Mouse (Mus musculus) left cerebral cortex, adult 8-10 months (tissue): Measurements from ENCODE around the gene Gm20388. TPM values are rescaled to one million over a fixed set of nuclear protein-coding genes. Genes with fewer than 3 reads are reported as not detected.
"Not testable (repeated sequence)": the region's sequence is repeated elsewhere in the genome, so short reads cannot be mapped to it uniquely, and the experiment has no call there.

Source experiments
- DNase-seq, 2 experiments: peaks; one replicate each; pipeline ENCODE4 v3.0.0; 2022; ENCODE audit warnings: low spot score in 2 of 2
- total RNA-seq, 4 experiments: library from RNA; stranded (reverse); gene quantifications; 2 replicates each; pipeline ENCODE4 v1.2.4; 2022

The Gm20388 gene
- total RNA-seq, 4 experiments from 2014 or later: 10.4 to 20.8 (median 16.4) TPM

DNA sequence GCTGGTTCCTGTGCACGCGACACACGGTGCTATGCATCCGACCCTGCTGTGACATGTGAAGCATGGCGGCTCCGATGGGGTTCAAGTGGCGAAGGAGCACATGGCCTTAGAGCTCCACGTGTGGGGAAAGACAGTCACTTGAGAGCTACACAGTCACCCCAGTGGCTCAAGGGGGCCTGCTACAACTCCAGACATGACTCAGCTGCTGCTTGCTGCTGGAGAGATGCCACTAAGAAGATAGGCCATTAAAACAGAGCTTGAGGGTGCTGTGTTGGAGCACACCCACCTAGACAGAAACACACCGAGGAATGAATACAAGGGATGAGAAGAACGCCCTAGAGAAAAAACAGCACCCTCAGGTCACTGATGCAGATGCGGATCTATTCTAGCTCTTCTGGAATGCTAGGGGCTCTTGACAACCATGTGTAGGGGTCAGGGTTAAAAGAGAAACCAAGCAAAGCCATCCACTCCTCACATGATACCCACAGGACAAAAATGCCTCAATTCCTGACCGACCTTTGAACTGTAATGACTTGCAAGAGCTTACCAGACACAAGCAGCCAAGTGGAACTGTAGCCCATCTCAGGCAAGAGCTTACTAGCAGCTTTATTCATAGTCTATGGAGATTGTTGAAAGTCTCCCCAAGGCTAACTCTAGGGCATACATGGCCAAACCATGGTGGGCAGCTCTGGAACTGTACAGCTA lies 1737.0 kb downstream of the Gm20388 start:
- DNase-seq: no peak

DNA sequence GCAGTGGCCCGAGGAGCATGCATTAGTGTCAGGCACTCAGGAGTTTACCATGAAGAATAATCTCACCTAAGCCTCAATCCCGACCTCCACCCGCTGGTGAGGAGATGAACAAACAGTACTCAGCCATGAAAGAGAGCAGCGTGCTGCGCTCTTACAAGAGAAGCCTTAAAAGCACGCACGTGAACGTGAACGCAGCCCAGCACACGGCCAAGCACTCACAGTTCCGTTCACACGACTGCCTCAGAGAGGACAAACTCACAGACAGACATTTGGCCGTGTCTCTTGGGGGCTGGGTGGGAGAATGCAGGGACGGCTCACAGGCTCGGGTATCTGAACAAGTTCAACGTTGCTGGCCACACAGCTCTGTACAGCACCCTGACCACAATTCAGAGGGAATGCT lies 1737.8 kb downstream of the Gm20388 start:
- DNase-seq: no peak

DNA sequence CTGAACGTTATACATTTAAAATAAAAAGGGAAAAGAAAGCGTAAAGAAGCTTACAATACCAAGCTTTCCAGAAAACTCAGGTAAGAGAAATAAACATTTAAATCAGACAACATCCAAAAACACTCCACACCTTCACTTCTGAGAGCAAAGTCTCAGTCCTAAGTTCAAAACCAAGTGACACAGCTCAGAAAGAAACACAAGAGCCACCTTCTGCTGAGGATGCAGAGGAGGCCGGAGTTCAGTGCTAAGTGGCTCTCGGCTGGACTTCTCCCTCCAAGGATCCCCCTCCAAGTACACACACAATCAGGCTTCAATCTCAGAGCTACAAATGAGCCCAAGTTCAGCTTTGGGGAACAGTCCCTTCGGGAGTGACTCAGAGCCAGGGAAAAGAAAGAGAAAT lies 1738.8 kb downstream of the Gm20388 start:
- DNase-seq: no peak

DNA sequence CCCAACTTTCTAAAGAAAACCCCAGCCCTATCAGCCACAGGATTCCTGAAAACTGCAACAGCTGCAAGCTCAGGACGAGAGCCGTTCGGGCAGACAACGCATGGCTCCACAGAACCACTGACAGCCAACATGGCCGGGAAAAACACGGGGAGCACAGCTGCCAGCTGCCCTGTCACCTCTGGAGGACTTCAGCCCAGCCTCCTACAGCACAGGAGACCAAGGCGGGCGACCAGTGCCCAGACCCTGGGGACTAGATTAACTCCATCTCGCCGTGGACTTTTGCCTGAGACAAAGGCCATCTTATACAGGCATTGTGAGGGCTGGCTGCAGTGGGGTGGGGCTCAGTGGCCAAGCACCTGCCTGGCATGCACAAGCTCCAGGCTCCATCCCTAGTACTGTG lies 1739.3 kb downstream of the Gm20388 start:
- no peak for DNase-seq

DNA sequence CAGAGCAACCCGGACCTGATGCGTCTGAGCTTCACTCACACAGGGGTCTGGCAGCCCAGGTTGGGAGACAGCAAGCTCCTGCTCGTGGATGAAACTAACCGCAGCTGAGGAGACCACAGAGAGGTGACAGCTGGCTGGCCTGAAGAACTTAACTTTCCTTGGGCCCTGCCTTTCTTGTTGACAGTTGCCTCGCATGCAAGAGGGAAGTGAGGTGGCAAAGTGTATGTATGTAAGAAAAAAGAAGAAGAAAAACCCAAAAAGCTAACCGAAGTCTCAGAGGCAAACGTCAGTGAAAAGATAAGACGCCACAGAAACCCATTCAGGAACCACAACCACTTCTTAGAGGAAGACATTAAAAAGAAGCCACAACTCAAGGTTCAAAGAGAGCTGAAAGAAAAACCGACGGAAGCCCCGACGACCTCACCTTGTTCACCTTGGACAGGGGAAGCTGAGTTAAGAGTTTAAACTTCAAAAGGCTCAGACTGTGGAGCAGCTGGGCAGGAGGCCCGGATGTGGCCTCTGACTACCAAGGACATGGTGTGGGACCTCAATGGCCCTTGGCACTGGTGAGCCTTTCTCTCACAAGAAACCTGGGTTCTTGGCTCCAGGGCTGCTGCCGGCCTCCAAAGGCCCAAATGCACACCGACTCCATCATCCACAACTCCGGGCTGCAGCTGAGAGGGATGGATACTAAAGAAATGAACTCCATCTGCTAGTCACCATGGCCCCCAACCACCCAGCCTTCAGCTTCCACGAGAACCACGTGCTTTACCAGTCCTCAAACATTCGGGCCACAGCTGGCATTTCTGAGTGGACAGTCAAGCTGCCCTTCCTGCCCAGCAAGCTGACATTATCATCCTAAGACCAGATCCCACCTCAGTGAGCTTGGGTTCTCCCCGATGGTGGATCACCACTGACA lies 1740.0 kb downstream of the Gm20388 start:
- no peak for DNase-seq

DNA sequence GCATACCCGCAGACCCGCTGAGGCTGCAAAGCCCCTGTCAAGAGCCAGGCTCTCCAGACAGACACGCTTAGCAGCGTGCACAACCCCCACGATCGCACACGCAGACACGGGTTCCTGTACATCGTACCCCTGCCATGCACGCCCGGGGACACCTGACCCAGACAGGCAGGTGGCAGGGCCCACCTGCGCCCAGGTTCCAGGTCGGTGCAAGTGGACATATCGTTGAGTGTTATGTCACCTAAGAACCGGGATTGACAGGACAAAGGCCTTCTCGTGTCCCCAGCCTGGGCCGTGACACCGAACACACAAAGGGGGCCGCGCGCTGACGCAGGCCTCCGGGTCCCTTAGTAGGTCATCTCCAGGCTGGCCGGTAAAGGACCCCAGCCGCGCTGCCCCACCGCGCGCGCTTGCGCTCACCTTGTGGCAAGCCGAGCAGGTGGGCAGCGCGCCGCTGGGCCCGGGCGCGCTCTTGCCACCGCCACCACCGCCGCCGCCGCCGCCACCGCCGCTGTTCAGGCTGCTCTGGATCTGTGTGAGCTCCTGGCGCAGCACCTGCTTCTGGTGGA lies 1740.8 kb downstream of the Gm20388 start:
- DNase-seq: no peak

DNA sequence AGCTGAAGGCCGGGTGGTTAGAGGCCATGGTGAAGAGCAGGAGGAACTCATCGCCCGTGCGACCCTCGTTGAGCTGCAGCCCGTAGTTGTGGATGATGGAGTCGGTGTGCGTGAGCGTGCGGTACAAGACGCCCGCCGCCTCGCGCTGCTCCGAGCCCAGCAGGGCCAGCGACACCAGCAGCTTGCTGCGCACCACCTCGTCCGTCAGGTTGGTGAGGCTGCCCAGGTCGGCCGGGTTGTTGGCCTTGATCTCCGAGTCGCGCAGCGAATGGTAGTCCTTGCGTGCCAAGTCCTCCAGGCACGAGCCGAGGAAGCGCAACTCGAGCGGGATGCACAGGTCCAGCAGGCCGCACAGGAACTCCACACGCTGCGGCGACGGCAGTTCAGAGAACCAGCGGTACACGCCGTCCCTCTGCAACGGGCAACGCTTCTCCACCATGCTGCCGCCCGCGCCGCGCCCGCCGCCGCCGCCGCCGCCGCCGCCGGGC lies 1741.3 kb downstream of the Gm20388 start:
- DNase-seq: no peak

DNA sequence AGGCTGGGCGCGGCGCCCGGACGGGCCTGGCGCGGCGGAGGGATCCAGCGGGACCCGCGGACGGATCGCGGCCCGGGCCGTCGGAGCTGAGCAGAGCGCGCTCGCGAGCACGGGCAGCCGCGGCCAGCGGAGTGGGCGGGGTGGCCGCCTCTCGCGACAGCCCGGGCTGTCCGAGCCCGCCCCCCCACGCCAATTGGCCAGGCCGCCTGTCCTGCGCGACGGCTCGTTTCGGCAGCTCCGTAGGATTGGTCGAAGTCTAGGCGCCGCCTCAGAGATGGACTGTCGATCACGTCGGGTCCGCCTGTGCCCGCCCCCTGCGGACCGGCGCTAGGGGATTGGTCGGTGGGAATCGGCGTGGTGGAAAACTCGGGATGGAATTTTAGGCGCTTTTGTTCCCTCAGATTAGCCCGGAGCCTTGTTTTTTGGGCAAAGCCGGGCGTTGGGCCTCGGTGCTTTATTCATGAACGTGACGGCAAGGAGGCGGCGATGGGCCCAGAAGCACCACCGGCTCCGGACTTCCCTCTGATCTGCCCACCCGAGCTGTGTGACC lies 1742.2 kb downstream of the Gm20388 start, which contains the start of gene Zcchc14:
Gene Zcchc14 (minus strand): TSS at position 128 of the 550 bp plus-strand sequence.
- peak; percentile 91 to 99 for DNase-seq

DNA sequence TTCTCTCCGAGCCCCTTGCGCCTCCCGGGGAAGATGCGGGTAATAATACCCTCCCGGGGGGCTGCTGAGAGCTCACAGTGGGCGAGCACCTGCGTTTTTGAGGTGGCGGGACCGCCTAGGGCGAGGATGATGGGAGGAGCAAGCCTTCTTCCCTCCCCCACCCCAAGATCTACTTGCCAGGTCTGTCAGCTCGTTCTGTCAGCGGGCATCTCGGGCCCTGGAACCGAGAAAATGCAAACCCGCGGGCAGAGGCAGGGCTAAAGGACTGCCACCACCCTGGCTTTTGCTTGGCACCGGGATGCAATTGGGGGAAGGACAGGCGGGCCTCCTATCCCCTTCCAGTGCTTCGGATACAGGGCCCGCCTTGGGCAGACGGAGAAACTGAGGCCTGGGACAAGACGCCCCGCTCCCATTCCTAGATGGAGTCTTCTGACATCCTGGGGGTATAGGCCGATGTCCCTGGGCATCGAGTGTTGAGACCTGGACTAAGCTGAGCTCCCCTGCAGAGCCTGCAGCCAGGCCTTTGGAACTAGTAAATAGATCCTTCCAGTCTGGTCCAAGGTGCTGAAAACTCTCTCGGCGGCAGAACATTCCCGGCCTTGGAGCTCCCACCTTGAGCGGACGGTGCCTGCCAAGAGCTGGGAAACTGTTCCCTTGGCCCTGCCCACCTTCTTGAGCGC lies 1742.8 kb downstream of the Gm20388 start:
- peak in 1 of 2 experiments; percentile 47 for DNase-seq

DNA sequence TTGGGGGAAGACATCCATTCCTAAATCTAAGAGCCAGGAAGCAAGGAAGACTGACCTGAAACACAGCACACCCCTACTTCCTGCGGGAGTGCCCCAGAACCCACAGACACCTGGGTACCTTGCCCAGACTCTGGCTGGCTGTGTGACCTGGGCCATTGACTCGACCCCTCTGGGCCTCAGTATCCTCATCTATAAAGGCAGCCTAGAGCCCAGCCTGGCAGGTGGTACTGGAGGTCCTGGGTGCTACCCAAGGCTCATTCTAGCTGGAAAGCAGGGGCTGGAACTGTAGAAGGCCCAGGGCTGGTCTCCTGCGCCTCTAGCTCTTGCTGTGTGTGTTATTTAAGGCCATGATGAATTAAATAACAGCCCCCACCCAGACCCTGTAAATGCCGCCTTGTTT lies 1743.5 kb downstream of the Gm20388 start:
- DNase-seq: no peak

DNA sequence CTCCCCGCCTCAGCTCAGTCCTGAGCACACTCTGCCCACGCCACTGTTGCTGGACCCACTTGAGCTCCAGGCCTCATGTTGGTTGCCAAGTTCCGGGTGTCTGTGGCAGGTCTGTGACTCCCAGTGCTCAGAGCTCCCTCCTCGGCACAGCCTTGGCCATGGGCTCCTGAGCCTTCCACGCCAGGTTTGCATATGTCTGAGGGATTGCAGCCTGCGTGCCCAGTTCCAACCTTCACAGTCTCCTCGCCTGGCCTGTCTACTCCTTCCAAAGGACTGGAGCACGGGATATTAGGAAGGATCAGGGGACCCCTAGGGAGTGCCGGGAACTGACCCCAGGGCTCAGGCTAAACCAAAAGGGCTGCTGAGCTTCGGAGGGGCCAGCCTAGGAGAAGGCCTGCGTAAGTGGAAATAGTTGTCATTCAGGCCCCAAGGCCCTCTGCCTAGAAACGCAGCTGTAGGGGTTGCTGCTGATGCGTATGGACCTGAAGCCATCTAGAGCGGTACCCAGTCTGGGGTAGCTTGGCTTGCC lies 1744.4 kb downstream of the Gm20388 start:
- DNase-seq: no peak

DNA sequence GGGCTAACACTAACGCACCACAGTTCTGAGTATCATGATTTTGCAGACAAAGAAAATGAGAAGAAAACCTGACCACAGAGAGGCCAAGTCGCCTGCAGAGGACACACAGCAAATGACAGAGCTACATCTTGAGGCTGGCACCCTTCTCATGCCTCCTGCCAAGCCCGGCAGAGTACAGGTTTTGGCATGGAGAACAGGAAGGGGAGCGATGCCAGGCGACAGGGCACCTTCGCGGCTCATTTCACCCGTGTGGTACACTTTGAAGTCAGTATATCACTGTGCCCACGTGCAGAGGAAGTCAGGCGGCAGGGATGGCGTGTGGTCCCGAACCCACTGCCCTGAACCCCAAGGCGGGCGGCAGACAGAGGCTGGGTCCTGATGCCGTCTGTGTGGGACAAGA lies 1750.0 kb downstream of the Gm20388 start:
- no peak for DNase-seq

DNA sequence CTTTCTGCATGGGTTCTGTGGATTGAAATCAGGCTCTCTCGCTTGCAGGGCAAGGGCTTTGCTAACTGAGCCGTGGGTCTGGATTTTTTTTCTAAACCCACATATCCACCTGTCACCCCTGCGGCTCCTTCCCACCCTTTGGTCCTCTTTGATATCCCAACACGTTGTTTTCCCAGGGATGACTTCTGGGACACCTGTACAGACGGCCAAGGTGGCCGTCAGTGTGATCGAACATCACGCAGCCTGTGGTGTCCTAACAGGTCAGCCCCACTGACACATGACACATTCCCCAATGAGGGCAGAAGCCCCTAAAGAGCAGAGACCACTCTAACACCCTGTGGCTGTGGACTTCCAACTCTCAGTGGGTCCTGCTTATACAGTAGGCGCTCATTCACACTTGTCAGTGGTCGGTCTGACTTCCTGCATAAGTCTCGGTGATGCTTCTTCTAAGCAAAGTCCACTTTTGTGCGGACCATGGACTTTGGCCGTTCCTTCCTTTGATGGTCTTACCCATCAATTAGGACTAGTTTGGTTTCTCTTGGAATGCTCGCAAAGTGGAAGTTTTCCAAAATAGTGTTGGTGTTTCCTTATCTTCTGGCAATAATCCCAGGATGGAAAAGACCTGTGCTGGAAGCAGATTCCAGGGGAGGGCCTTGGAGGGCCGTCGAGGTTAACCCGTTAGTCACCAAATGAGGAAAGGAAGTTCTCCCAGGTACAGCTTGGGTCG lies 1751.2 kb downstream of the Gm20388 start:
- DNase-seq: no peak

DNA sequence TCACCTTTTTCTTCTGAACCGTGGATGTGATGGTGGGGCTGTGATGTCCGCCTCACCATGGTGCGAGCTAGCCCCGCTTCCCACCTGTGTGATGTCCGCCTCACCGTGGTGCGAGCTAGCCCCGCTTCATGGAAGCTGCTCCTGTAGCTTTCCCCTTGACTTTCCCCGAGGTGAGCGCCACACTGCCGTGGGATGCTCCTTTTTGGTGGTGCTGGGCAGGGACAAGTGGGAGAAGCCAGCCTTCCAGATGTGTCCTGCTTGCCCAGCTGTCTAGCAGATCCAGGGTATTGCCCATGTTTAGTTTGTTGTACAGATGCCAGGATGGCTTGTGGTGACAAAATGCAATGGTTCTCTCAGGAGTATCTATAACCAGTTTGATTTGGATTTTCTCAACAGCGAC lies 1752.5 kb downstream of the Gm20388 start:
- DNase-seq: no peak

DNA sequence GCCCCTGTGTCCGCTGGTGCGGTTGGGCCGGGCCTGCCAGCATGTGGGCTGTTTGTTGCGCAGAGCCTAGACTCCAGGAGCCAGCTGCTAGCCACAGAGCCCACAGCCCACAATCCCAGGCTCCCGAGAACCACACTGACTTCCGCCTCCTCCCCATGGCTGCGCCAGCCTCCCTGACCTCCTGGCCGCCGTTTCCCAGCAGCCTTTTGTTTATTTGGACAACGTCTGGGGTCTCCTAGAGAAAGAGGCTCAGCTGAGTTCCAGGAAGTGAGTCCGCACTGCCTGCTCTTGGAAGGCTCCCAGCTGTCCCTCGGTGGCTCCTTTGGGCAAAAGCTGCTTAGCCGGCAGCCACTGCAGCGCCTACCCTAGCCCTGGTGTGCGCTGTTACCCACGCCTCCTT lies 1754.7 kb downstream of the Gm20388 start:
- DNase-seq: no peak

DNA sequence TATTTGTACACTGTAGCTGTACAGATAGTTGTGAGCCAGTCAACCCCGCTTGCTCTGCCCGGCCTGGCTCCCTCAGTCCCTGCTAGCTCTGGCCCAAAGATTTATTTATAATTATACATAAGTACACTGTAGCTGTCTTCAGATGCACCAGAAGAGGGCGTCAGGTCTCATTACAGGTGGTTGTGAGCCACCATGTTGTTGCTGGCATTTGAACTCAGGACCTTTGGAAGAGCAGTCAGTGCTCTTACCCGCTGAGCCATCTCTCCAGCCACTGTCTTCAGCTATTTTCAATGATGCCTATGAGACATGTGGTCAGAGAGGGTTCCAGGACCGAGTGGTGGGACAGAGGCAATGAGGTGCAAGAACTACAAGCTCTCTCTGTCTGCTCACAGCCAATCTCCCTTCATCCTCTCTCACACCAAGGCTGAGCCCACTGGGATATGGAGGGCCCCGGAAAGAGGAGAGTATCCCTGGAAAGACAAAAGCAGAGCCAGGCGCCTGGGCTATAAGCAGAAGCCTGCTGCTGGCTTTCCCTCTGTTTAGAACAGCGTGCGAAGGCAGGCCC lies 1757.4 kb downstream of the Gm20388 start:
- not testable (repeated sequence) for DNase-seq

DNA sequence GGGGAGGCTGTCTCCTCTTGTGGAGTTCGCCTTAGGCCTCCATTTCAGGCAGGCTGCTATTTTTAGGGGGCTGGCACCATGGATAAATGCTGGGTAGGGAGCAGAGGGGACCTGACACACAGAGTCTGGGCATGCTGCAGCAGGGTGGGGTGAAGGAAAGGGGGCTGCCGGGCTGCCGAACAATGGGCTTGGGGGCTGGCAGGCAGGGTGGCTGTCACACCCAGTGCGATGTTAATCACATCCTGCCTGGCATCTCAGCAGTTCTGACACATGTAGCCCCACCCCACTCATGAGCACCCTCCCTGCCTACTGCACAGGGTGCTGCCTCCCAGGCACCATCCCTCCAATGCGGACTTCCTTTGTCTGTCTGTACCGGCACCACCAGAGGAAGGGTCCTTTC lies 1757.9 kb downstream of the Gm20388 start:
- no peak for DNase-seq

DNA sequence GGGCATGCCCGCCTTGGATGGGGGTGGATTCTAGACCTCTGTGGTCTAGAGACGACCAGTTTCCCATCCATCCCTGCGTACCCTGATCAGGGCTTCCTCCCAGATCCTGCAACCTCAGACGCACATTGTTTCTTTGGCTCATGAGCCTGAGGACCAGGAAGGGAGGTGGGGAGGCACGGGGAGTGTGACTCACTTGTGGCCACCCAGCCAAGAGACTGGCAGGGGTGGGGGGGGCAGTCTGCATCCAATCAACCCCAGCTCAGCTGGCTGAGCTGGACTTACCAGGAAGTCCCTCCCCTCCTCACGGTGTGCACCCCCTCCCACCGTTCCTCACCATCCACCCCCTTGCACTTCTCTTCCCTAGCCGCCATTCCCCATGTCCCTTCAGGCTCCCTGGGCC lies 1758.6 kb downstream of the Gm20388 start:
- no peak for DNase-seq

DNA sequence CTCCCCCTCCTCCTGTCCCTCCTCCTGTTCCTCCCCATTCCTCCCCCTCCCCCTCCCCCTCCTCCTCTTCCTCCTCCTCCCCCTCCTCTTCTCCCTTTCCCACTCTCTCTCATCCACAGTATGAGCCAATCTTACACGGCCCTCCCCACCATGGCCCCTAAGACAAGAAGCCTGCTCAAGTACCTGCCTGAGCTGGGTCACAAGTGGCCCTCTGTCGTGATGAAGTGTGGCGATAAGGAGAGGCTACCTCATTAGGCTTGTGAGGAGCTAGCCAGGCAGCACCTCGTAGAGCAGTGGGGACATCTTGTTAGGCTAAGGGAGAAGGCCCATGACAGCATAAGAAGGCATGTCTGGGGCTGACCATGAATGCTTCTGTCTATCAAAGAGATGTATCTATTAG lies 1762.5 kb downstream of the Gm20388 start:
- DNase-seq: no peak

DNA sequence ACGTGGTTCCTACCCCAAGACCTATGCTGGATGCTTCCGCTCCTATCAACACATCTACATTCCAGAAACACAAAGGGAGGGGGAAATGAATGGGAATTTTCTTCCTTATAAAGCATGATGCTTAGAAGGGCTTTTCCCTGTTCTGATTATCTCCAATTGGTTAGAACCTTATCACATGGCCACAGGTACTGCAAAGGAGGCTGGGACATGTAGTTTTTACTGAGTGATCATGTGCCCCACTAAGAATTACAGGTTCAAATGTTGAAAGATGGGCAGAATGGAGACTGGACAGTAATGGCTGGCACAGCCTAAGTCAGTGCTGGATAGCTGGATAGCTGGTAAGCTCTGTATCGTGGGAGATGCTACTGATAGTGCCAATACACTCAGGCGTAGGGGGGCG lies 1763.3 kb downstream of the Gm20388 start:
- DNase-seq: no peak
